Mouse (Mus musculus) hindbrain, embryonic 11.5 days (tissue): ENCODE results near the gene Add3. TPM values are rescaled to one million over a fixed set of nuclear protein-coding genes. Genes with fewer than 3 reads are reported as not detected.

Experiments
- ATAC-seq: fragments of 200-750 bp; cut with Nextera tagmentation; 2 replicates; pipeline ENCODE4 v1.8.0; 2017; ENCODE audit warnings: mild to moderate bottlenecking, moderate TSS enrichment, moderate library complexity; ENCODE audit not compliant: low FRiP score
- DNase-seq: peaks from one replicate; pipeline ENCODE4 v3.0.0-alpha.2; 2015; ENCODE audit warnings: low spot score
- H3K27ac ChIP-seq: fragments of 300-500 bp; sonication (generic); 2 replicates; pipeline ENCODE4 v1.5.1; 2014; ENCODE audit warnings: mild to moderate bottlenecking, low read depth, low read length
- H3K27me3 ChIP-seq: fragments of 300-500 bp; sonication (generic); 2 replicates; pipeline ENCODE4 v1.6.1; 2014; ENCODE audit warnings: mild to moderate bottlenecking, low read length, moderate library complexity, mixed read lengths; ENCODE audit not compliant: control insufficient read depth, insufficient read depth
- H3K36me3 ChIP-seq: fragments of 300-500 bp; sonication (generic); 2 replicates; pipeline ENCODE4 v1.6.1; 2014; ENCODE audit warnings: mild to moderate bottlenecking, low read length, moderate library complexity, mixed read lengths; ENCODE audit not compliant: control insufficient read depth, insufficient read depth
- H3K4me1 ChIP-seq: fragments of 300-500 bp; sonication (generic); replicated peaks from 2 replicates; pipeline ENCODE4 v1.6.1; 2014; ENCODE audit warnings: low read length, mixed read lengths; ENCODE audit not compliant: control insufficient read depth, insufficient read depth
- H3K4me2 ChIP-seq: fragments of 300-500 bp; sonication (generic); replicated peaks from 2 replicates; pipeline ENCODE4 v1.6.1; 2014; ENCODE audit warnings: mild to moderate bottlenecking, low read depth, low read length
- H3K4me3 ChIP-seq: fragments of 300-500 bp; sonication (generic); 2 replicates; pipeline ENCODE4 v1.5.1; 2014; ENCODE audit warnings: low read depth, low read length
- H3K9ac ChIP-seq: fragments of 300-500 bp; sonication (generic); 2 replicates; pipeline ENCODE4 v1.6.1; 2014; ENCODE audit warnings: low read depth, low read length
- H3K9me3 ChIP-seq: fragments of 300-500 bp; sonication (generic); 2 replicates; pipeline ENCODE4 v1.6.1; 2016; ENCODE audit warnings: low read length; ENCODE audit not compliant: control insufficient read depth
- WGBS: fragments of 180-500 bp; shearing (Covaris S2); extraction: QIAGEN DNeasy Blood & Tissue Kit; methylation state at CpG from one replicate; pipeline ENCODE4 v1.1.7; 2014; 5-methylcytosine and 5-hydroxymethylcytosine counted together
- polyA plus RNA-seq: library from polyadenylated mRNA; unstranded; fragments of >200 nt; fragmentation: Nextera tagmentation; extraction: Ambion mirVana; gene quantifications from 2 replicates; pipeline ENCODE4 v1.2.1, GENCODE M21; 2014

Gene Add3
- polyA plus RNA-seq, 1 experiment from 2014 or later, result 46.6 TPM

- no peak overlapping the region for H3K4me2 ChIP-seq
- ATAC-seq (no peak), DNase-seq (no peak)
- H3K27me3 ChIP-seq, result no peaks in the 10 kb centered on the region
- WGBS, result 56% methylated on average over 18 of the region's 18 CpGs
- no peaks in the 10 kb centered on the region for H3K9me3 ChIP-seq
- no peaks in the 10 kb centered on the region for H3K36me3 ChIP-seq
- H3K9ac ChIP-seq, result no peak overlapping the region
- no peak overlapping the region for H3K27ac ChIP-seq
- H3K4me3 ChIP-seq, result no peak overlapping the region
- no peaks in the 10 kb centered on the region for H3K4me1 ChIP-seq
Observed at GRCm38 (mm10) chr19:53127320-53128291, 12.6 kb upstream of the Add3 start.

GRCm38 (mm10) chr19:53128494-53129337, 11.5 kb upstream of the Add3 start:
- no peak for ATAC-seq
- Histone ChIP-seq H3K9me3 (no peaks in the 10 kb centered on the region), H3K4me1 (no peaks in the 10 kb centered on the region), H3K4me3 (no peak overlapping the region), H3K27me3 (no peaks in the 10 kb centered on the region), H3K9ac (no peak overlapping the region), H3K27ac (no peak overlapping the region), H3K36me3 (no peaks in the 10 kb centered on the region), H3K4me2 (no peak overlapping the region)
- WGBS, result 52% methylated on average over 13 of the region's 13 CpGs
- DNase-seq, result no peak

DNA sequence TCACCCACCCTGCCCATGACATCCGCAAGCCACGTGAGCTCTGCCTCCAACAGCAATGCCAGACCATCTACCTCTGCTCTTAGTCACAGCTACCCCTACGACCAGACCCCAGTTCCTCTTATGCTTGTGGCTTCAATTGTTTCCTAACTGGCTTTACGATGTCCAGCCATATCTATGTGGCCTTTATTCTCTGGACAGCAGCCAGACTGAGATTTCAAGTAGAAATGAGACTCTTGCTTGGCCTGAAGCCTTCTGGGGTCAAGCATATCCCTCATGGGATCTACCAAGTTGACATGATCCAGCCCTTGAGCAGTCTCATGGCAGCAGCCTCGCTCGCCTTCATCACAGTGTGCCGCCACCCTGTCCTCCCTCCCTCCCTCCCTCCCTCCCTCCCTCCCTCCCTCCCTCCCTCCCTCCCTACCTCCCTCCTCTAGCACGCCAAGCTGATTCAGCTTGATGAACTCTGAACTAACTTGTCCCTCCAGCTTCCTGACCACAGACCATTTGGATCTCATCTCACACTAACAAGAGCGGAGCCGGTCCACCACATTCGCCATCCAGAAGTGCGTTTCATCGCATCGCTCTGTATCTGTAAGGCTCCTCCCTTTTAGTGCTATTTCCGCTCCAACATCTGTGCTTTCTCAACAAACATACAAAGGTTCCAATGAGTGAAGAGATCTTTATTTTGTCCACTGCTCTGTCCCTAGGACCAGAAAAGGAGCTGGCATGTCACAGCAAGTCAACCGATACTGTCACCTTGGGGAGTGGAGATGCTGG, 9.7 kb upstream of the Add3 start:
- no peak overlapping the region for H3K27ac ChIP-seq
- no peak overlapping the region for H3K4me3 ChIP-seq
- no peaks in the 10 kb centered on the region for H3K9me3 ChIP-seq
- H3K9ac ChIP-seq, result no peak overlapping the region
- ATAC-seq, result no peak
- no peak for DNase-seq
- no peaks in the 10 kb centered on the region for H3K4me1 ChIP-seq
- H3K4me2 ChIP-seq, result no peak overlapping the region
- no peaks in the 10 kb centered on the region for H3K36me3 ChIP-seq
- WGBS, result 86% methylated on average over 15 of the region's 16 CpGs
- no peaks in the 10 kb centered on the region for H3K27me3 ChIP-seq

GRCm38 (mm10) chr19:53132471-53132870, 7.8 kb upstream of the Add3 start:
- Histone ChIP-seq H3K4me1 (no peaks in the 10 kb centered on the region), H3K27me3 (no peaks in the 10 kb centered on the region), H3K9ac (no peak overlapping the region), H3K9me3 (no peaks in the 10 kb centered on the region), H3K27ac (no peak overlapping the region), H3K4me3 (no peak overlapping the region), H3K36me3 (no peaks in the 10 kb centered on the region), H3K4me2 (no peak overlapping the region)
- ATAC-seq, result no peak
- DNase-seq, result no peak
- 91% methylated on average over 10 of the region's 10 CpGs for WGBS

GRCm38 (mm10) chr19:53136336-53137090, 3.7 kb upstream of the Add3 start:
- no peaks in the 10 kb centered on the region for H3K4me1 ChIP-seq
- no peak overlapping the region for H3K27ac ChIP-seq
- WGBS, result 76% methylated on average over 13 of the region's 13 CpGs

DNA sequence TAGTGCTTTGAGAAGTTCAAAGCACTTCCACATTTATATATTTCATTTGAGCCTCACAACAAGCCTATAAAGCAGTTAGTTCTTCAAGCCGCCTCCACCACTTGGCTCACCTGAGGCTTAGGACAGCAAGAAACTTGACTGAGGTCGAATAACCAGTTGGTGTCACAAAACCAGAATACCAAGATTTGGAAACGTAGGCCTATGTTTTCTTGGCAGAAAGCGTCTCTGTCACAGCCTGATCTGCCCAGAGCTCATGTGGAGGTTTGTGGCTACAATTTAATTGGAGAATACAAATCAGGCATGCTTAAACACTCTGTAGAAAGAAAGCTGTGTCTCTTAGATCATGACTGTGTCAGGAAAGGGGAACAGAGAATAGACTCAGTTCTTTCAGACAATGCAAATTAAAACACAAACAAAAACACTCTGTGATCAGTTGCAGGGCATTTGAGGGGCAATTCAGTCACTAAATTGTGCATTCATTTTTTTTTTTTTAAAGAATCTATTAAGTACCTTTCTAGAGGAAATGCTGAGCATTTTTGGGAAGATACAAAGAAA, 3.0 kb upstream of the Add3 start:
- no peaks in the 10 kb centered on the region for H3K9me3 ChIP-seq
- H3K27ac ChIP-seq, result no peak overlapping the region
- no peak overlapping the region for H3K9ac ChIP-seq
- DNase-seq (no peak), ATAC-seq (no peak)
- 0 out of 2 replicates have a peak, but pooled peaks cover 3% of the 10 kb centered on the region for H3K4me1 ChIP-seq
- WGBS, result 57% methylated on average over 4 of the region's 4 CpGs
- no peaks in the 10 kb centered on the region for H3K27me3 ChIP-seq
- H3K36me3 ChIP-seq, result no peaks in the 10 kb centered on the region
- H3K4me2 ChIP-seq, result no peak overlapping the region
- no peak overlapping the region for H3K4me3 ChIP-seq

More at GRCm38 (mm10) chr19:53136336-53137090, 3.7 kb upstream of the Add3 start:
- H3K27me3 ChIP-seq, result no peaks in the 10 kb centered on the region
- ATAC-seq (no peak), DNase-seq (no peak)
- no peak overlapping the region for H3K4me2 ChIP-seq
- H3K9ac ChIP-seq, result no peak overlapping the region
- no peak overlapping the region for H3K4me3 ChIP-seq
- no peaks in the 10 kb centered on the region for H3K36me3 ChIP-seq
- no peaks in the 10 kb centered on the region for H3K9me3 ChIP-seq

GRCm38 (mm10) chr19:53140804-53141250, 584 bp downstream of the Add3 start:
- Histone ChIP-seq H3K9me3 (no peaks in the 10 kb centered on the region), H3K4me2 (peak overlapping the region; percentile 60), H3K27me3 (no peaks in the 10 kb centered on the region), H3K36me3 (no peaks in the 10 kb centered on the region), H3K4me3 (peak overlapping the region; percentile 37), H3K27ac (no peak overlapping the region), H3K4me1 (0 out of 2 replicates have a peak, but pooled peaks cover 3% of the 10 kb centered on the region), H3K9ac (0 out of 2 replicates have a peak overlapping the region, but pooled peaks have one; percentile 28)
- 7% methylated on average over 6 of the region's 6 CpGs for WGBS
- peak; percentile 33 for DNase-seq
- ATAC-seq, result no peak
